Mouse (Mus musculus) ES-Bruce4 (cell line): Measurements from ENCODE around the gene Dll3. TPM values are rescaled to one million over a fixed set of nuclear protein-coding genes. Genes with fewer than 3 reads are reported as not detected.

Source experiments
- H3K27ac ChIP-seq: 2 replicates; pipeline ENCODE4 v1.5.1; 2012; ENCODE audit warnings: low read length, inconsistent platforms; ENCODE audit not compliant: insufficient read depth
- H3K27me3 ChIP-seq: 2 replicates; pipeline ENCODE4 v1.6.1; 2012; ENCODE audit warnings: mild to moderate bottlenecking, low read length, inconsistent platforms; ENCODE audit not compliant: control insufficient read depth, poor library complexity, insufficient read depth, severe bottlenecking
- H3K36me3 ChIP-seq: 2 replicates; pipeline ENCODE4 v1.6.1; 2012; ENCODE audit warnings: inconsistent platforms, mild to moderate bottlenecking, low read length, moderate library complexity; ENCODE audit not compliant: control insufficient read depth, poor library complexity, insufficient read depth, severe bottlenecking
- H3K4me1 ChIP-seq: one replicate; pipeline ENCODE4 v1.8.1; 2011; ENCODE audit warnings: low read length; ENCODE audit not compliant: control insufficient read depth, insufficient read depth
- H3K4me3 ChIP-seq: 2 replicates; pipeline ENCODE4 v1.5.1; 2011; ENCODE audit warnings: low read depth, mild to moderate bottlenecking, low read length
- H3K9ac ChIP-seq: 2 replicates; pipeline ENCODE4 v1.6.1; 2012; ENCODE audit warnings: low read depth, mild to moderate bottlenecking, inconsistent platforms; ENCODE audit not compliant: poor library complexity, severe bottlenecking
- H3K9me3 ChIP-seq: replicated peaks from 2 replicates; pipeline ENCODE4 v1.6.1; 2012; ENCODE audit warnings: mild to moderate bottlenecking, low read length, inconsistent platforms; ENCODE audit not compliant: control insufficient read depth, poor library complexity, insufficient read depth, severe bottlenecking
- CTCF ChIP-seq: IDR thresholded peaks from one replicate; pipeline ENCODE4 v1.8.1; 2011; ENCODE audit warnings: low read depth, low read length
- EP300 ChIP-seq: IDR thresholded peaks from 2 replicates; pipeline ENCODE4 v1.6.1; 2011; ENCODE audit warnings: low read depth, low read length; ENCODE audit not compliant: insufficient read depth
- POLR2A ChIP-seq: IDR thresholded peaks from one replicate; pipeline ENCODE4 v1.8.1; 2011; ENCODE audit warnings: low read length; ENCODE audit not compliant: insufficient read depth
- polyA plus RNA-seq: library from polyadenylated mRNA; stranded (reverse); fragments of >200 nt; gene quantifications from 2 replicates; pipeline ENCODE4 v1.2.4, GENCODE M21; 2011; ENCODE audit warnings: low read depth; ENCODE audit not compliant: missing spikeins, insufficient read depth, insufficient read length

Gene Dll3
- polyA plus RNA-seq, 1 experiment = 10.5 TPM

DNA sequence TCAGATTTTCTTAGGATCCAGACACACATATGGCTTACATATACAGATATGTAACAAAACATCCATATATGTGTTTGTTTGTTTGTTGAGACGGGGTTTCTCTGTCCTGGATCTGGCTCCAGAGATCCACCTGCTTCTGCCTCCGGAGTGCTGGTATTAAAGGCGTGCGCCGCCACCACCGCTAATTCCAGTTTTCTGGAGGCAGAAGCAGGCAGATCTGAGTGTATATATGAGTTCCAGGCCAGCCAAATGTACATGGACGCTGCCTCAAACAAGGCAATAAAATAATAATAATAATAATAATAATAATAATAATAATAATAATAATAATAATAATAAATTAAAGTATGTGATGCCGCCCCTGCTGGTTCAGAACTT, 24.8 kb downstream of the Dll3 start:
- H3K27me3 ChIP-seq = no peaks in the 10 kb centered on the region
- H3K9me3 ChIP-seq = no peaks in the 10 kb centered on the region
- no peaks in the 10 kb centered on the region for H3K36me3 ChIP-seq
- H3K27ac ChIP-seq = no peak overlapping the region
- no peak for TF ChIP-seq CTCF
- TF ChIP-seq EP300 = no peak
- TF ChIP-seq POLR2A = no peak
- H3K4me1 ChIP-seq = no peaks in the 10 kb centered on the region
- H3K9ac ChIP-seq = 0 out of 2 replicates have a peak overlapping the region, but pooled peaks have one; percentile 12
- H3K4me3 ChIP-seq = no peak overlapping the region

DNA sequence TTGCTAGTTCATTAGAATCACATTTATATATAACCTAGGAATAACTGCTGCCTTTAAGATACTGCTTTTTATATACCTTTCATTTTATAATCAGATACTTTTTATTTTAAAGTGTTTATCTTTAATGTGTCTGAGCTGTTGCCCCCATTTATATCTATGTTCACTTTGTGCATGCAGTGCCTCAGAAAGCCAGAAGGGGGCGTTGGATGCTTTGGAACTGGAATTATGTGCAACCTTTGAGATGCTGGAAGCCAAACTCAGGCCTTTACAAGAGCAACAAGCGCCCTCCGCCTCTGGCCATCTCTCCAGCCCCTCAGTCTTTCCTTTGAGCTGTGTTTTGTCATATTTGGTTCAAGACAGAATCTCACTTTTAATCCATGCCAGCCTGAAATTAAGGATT, 30.3 kb downstream of the Dll3 start:
- no peaks in the 10 kb centered on the region for H3K36me3 ChIP-seq
- no peaks in the 10 kb centered on the region for H3K4me1 ChIP-seq
- H3K9me3 ChIP-seq = no peaks in the 10 kb centered on the region
- TF ChIP-seq CTCF = no peak
- TF ChIP-seq EP300 = no peak
- no peak for TF ChIP-seq POLR2A
- H3K4me3 ChIP-seq = no peak overlapping the region
- no peak overlapping the region for H3K27ac ChIP-seq
- H3K27me3 ChIP-seq = no peaks in the 10 kb centered on the region
- no peak overlapping the region for H3K9ac ChIP-seq

DNA sequence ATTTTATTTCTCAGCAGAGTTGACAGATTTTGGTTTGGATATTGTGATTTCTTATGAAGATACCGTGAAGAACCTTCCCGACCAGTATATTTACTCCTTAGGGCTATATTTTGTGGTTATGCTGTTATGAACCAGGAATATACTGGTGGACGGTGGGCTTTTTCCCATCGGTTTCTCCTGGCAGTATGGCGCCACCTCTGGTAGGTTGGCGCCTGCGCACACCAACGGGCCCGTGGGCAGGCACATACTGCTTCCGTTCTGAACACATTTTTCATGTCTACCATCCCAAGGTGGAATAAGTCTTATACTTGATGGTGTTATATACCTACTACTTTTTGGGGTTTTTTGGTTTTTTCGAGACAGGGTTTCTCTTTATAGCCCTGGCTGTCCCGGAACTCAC, 32.7 kb downstream of the Dll3 start:
- Histone ChIP-seq H3K27ac (no peak overlapping the region), H3K27me3 (no peaks in the 10 kb centered on the region), H3K36me3 (no peaks in the 10 kb centered on the region), H3K9ac (no peak overlapping the region), H3K4me1 (no peaks in the 10 kb centered on the region), H3K4me3 (no peak overlapping the region), H3K9me3 (no peaks in the 10 kb centered on the region)
- TF ChIP-seq POLR2A (no peak), CTCF (peak; percentile 72)

DNA sequence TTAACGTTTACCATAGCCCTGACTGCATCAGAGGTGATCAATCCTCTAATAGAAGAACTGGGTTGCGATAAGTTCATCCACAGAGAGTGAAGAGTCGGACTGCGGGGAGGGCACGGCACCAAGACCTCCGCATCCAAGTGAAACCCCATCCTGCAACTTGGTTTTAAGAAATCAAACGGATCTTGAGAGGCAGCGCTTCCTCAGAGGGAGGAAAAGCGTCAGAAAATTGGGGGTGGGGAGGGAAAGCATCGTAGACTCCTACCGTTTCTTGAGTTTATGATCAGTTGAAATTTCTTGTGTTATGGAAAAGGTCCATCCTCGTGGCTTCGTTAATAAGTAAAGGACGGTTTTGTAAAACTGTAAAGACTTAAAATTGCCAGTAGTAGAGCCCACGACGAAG, 33.5 kb downstream of the Dll3 start:
- peak overlapping the region; percentile 84 for H3K4me3 ChIP-seq
- no peaks in the 10 kb centered on the region for H3K9me3 ChIP-seq
- H3K9ac ChIP-seq = peak overlapping the region; percentile 91
- no peak for TF ChIP-seq EP300
- no peak for TF ChIP-seq POLR2A
- no peak for TF ChIP-seq CTCF
- no peak overlapping the region for H3K27ac ChIP-seq
- H3K36me3 ChIP-seq = no peaks in the 10 kb centered on the region
- H3K4me1 ChIP-seq = no peaks in the 10 kb centered on the region
- H3K27me3 ChIP-seq = no peaks in the 10 kb centered on the region

DNA sequence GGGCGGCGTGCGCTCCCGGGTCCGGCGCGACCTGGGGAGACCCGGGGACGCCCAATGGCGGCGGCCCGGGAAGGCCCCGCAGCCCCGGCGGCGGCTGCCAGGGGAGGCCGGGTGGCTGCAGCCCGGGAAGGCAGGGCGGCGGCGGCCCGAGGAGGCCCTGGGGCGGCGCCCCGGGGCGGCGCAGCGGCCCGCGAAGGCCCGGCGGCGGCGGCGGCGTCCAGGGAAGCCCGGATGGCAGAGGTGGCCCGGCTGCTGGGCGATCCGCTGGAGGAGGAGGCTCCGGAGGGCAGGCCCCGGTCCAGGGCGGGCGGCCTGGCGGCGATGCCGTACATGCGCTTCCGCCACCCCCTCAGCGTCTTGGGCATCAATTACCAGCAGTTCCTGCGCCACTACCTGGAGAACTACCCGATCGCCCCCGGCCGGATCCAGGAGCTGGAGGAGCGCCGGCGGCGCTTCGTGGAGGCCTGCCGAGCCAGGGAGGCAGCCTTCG, 34.0 kb downstream of the Dll3 start:
- H3K9ac ChIP-seq = peak overlapping the region; percentile 91
- no peaks in the 10 kb centered on the region for H3K9me3 ChIP-seq
- TF ChIP-seq EP300 = no peak
- TF ChIP-seq POLR2A = no peak
- TF ChIP-seq CTCF = no peak
- no peaks in the 10 kb centered on the region for H3K27me3 ChIP-seq
- no peaks in the 10 kb centered on the region for H3K4me1 ChIP-seq
- H3K27ac ChIP-seq = no peak overlapping the region
- H3K36me3 ChIP-seq = no peaks in the 10 kb centered on the region
- peak overlapping the region; percentile 84 for H3K4me3 ChIP-seq

DNA sequence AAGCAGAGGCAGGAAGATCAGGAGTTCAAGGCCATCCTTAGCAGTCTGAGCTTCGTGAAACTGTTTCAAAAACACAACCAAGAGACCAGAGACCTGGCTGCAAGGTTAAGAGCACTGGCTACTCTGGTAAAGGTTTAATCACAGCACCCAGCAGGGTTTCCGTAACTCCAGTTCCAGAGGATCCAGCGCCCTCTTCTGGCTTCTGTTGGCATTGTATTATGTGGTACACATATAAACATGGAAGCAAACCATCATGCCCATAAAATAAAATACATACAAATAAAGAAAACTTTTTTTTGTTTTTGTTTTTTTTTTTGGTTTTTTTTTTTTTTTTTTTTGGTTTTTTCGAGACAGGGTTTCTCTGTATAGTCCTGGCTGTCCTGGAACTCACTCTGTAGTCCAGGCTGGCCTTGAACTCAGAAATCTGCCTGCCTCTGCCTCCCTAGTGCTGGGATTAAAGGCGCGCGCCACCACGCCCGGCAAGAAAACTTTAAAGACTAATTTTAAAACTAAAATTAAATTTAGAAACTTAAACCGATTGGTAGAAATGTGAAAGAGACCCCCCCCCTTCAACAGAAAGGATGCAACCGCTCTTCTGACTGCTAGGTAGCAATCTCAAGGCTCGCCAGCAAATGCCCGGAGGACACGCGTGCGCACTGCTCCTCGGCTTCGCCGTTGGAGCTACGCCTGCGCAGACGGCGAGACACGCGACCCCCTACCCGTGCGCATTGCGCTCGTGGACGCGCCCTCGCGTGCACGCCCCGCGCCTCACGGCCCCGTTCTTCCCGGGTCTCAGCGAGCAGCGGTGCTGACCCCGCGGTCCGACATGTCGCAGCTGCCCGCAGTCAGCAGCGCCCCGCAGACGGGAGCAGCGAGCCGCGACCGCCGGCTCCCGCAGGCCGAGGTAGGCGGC, 34.7 kb downstream of the Dll3 start, which contains the start of gene Eid2:
Gene Eid2 (plus strand): TSS at position 753 of the 913 bp plus-strand sequence.
- no peaks in the 10 kb centered on the region for H3K27me3 ChIP-seq
- TF ChIP-seq EP300 (peak; percentile 15; the same call in 1 of the 2 replicates), CTCF (peak; percentile 37), POLR2A (peak; percentile 55)
- no peaks in the 10 kb centered on the region for H3K36me3 ChIP-seq
- peak within 1 kb of the TSS; percentile 91 for H3K9ac ChIP-seq
- no peak within 1 kb of the TSS for H3K27ac ChIP-seq
- H3K9me3 ChIP-seq = no peaks in the 10 kb centered on the region
- H3K4me3 ChIP-seq = peak within 1 kb of the TSS; percentile 84
- no peaks in the 10 kb centered on the region for H3K4me1 ChIP-seq
